Mouse (Mus musculus): ENCODE data around the gene Gm14819. TPM values are rescaled to one million over a fixed set of nuclear protein-coding genes. Genes with fewer than 3 reads are reported as not detected.
"Not testable (repeated sequence)": the region's sequence is repeated elsewhere in the genome, so short reads cannot be mapped to it uniquely, and the experiment has no call there.

Gene Gm14819
- not detected in 2 replicates for polyA plus RNA-seq (2015; fragmentation: Nextera tagmentation; extraction: Ambion mirVana)

DNA sequence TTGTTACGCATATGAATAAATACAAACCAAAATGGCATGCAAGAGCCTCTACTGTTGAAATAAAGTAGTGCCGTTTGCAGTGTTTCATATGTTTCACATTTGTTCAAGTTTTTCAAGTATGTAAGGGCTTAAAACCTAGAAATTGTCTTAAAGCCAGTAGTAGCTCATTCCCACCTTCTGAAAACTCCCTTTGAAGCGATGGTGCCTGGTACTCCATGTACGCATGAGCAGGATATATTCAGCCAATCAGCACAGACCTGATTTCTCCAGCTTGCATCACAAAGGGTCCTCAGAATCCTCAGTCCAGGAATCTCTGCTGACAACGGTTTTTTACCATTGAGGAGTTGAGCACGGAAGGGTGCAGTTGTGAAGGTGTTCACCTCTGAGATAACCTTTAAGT lies at the start of gene Gm14819:
TSS of gene Gm14819 (plus strand) at position 301 of the 400 bp plus-strand sequence.
- H3K36me3 ChIP-seq; H3K27ac ChIP-seq; H3K4me3 ChIP-seq (replicated peaks); H3K9ac ChIP-seq; ATAC-seq (ENCODE audit: low read depth); H3K27me3 ChIP-seq; H3K4me2 ChIP-seq; H3K9me3 ChIP-seq (replicated peaks); H3K4me1 ChIP-seq (replicated peaks); DNase-seq: not testable (repeated sequence)
- WGBS (ENCODE audit: insufficient replicate concordance), result no CpG with 5 or more reads among the region's 6 CpGs

Measured in liver, embryonic 13.5 days (tissue).